Mouse (Mus musculus): ENCODE measurements around the gene Matk. TPM values are rescaled to one million over a fixed set of nuclear protein-coding genes. Genes with fewer than 3 reads are reported as not detected.

Gene Matk
- polyA plus RNA-seq, 1 experiment from 2014 or later, result 3.9 TPM

- ATAC-seq (ENCODE audit: insufficient number of reproducible peaks, insufficient read depth, low FRiP score, low read depth), result no peak
- Histone ChIP-seq H3K4me2 (replicated peaks; ENCODE audit: low read depth, low read length) (no peak overlapping the region), H3K4me1 (ENCODE audit: control insufficient read depth, insufficient read depth, low read length) (peaks cover 33% of the 10 kb centered on the region), H3K36me3 (ENCODE audit: control insufficient read depth, insufficient read depth, low read length) (no peaks in the 10 kb centered on the region), H3K4me3 (ENCODE audit: low read depth, low read length) (no peak overlapping the region), H3K27me3 (ENCODE audit: control insufficient read depth, insufficient read depth, low read length) (no peaks in the 10 kb centered on the region), H3K27ac (ENCODE audit: low read length) (no peak overlapping the region), H3K9ac (replicated peaks; ENCODE audit: low read depth, low read length) (no peak overlapping the region), H3K9me3 (ENCODE audit: control insufficient read depth, low read depth, low read length) (no peaks in the 10 kb centered on the region)
- 93% methylated on average over 17 of the region's 17 CpGs for WGBS
Measured at GRCm38 (mm10) chr10:81298369-81299100, 45.8 kb downstream of the Matk start.

DNA sequence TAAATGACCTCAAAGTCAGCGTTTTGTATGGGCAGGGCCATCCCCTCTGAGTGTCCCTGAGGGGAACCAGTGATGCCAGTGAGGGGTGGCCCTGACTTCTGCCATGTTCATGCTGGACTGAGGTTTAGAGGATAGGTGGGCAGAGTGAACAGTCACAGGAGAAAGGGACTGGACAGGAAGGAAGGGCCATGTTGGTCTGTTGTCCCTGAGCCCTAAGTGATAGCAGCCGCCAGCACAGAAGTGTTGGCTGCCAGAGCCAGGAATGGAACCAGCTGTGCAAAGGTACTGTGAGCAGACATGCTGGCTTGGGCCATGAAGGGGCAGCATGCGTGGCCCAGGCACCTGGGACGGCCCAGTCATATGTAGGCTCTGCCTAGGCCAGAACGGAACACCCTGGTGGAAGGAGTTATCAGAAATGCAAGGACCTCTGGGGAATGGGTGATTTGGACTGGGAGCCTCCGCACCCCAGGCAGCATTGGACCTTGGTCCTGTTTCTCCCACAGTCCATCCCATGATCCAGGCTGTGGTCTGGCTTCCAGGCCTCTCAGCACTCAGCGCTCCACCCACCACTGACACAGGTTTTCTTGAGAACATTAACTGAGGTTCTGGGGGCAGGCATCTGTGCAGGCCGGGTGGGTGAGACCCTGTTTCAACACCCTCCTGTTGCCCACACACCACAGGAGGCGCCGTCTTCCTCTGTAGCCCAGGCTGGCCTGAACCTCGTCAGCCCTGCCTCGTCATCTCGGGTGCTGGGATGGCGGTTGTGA lies 47.0 kb downstream of the Matk start:
- peaks cover 23% of the 10 kb centered on the region; the same call in 1 of the 2 replicates for H3K4me1 ChIP-seq (ENCODE audit: control insufficient read depth, insufficient read depth, low read length)
- H3K4me3 ChIP-seq (ENCODE audit: low read depth, low read length), result no peak overlapping the region
- H3K36me3 ChIP-seq (ENCODE audit: control insufficient read depth, insufficient read depth, low read length), result no peaks in the 10 kb centered on the region
- WGBS, result 84% methylated on average over 14 of the region's 14 CpGs
- no peak overlapping the region for H3K4me2 ChIP-seq (replicated peaks; ENCODE audit: low read depth, low read length)
- no peaks in the 10 kb centered on the region for H3K9me3 ChIP-seq (ENCODE audit: control insufficient read depth, low read depth, low read length)
- ATAC-seq (ENCODE audit: insufficient number of reproducible peaks, insufficient read depth, low FRiP score, low read depth), result no peak
- H3K27ac ChIP-seq (ENCODE audit: low read length), result no peak overlapping the region
- no peaks in the 10 kb centered on the region for H3K27me3 ChIP-seq (ENCODE audit: control insufficient read depth, insufficient read depth, low read length)
- H3K9ac ChIP-seq (replicated peaks; ENCODE audit: low read depth, low read length), result no peak overlapping the region

DNA sequence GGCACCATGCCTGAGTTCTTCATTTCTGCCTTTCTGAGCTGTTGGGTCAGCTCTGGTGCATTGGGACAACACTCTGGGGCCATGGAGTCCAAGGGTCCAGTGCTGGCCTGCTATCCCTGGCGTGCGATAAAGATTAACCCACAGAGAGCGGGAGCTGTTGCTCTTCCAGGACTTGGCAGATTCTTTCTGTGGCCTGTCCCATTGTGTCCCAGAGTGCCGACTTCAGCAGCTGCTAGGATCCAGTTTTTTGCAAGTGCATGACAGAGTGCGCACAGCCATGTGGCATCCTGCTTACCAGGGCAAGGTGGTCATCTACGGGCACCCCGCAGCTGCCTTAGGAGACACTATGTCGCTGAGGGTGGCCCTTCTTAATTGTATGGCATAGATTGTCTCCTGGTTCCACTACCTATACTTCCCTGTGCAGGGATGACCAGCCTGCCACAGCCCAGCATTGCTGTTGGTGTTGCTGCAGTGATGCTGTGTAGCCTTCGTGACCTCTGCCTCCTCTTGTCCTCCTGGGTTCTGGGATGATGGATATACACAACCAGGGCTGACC lies 47.7 kb downstream of the Matk start:
- H3K9me3 ChIP-seq (ENCODE audit: control insufficient read depth, low read depth, low read length), result no peaks in the 10 kb centered on the region
- peaks cover 20% of the 10 kb centered on the region; the same call in 1 of the 2 replicates for H3K4me1 ChIP-seq (ENCODE audit: control insufficient read depth, insufficient read depth, low read length)
- H3K4me2 ChIP-seq (replicated peaks; ENCODE audit: low read depth, low read length), result no peak overlapping the region
- 77% methylated on average over 9 of the region's 9 CpGs for WGBS
- no peak for ATAC-seq (ENCODE audit: insufficient number of reproducible peaks, insufficient read depth, low FRiP score, low read depth)
- H3K4me3 ChIP-seq (ENCODE audit: low read depth, low read length), result no peak overlapping the region
- no peaks in the 10 kb centered on the region for H3K27me3 ChIP-seq (ENCODE audit: control insufficient read depth, insufficient read depth, low read length)
- no peaks in the 10 kb centered on the region; the same call in 1 of the 2 replicates for H3K36me3 ChIP-seq (ENCODE audit: control insufficient read depth, insufficient read depth, low read length)
- H3K9ac ChIP-seq (replicated peaks; ENCODE audit: low read depth, low read length), result no peak overlapping the region
- H3K27ac ChIP-seq (ENCODE audit: low read length), result no peak overlapping the region

- no peak overlapping the region for H3K4me2 ChIP-seq (replicated peaks; ENCODE audit: low read depth, low read length)
- no peak overlapping the region for H3K27ac ChIP-seq (ENCODE audit: low read length)
- H3K36me3 ChIP-seq (ENCODE audit: control insufficient read depth, insufficient read depth, low read length), result peaks cover 8% of the 10 kb centered on the region; the same call in 1 of the 2 replicates
- ATAC-seq (ENCODE audit: insufficient number of reproducible peaks, insufficient read depth, low FRiP score, low read depth), result no peak
- H3K4me1 ChIP-seq (ENCODE audit: control insufficient read depth, insufficient read depth, low read length), result peaks cover 19% of the 10 kb centered on the region; the same call in 1 of the 2 replicates
- 72% methylated on average over 9 of the region's 9 CpGs for WGBS
- no peak overlapping the region for H3K4me3 ChIP-seq (ENCODE audit: low read depth, low read length)
- no peak overlapping the region for H3K9ac ChIP-seq (replicated peaks; ENCODE audit: low read depth, low read length)
- H3K9me3 ChIP-seq (ENCODE audit: control insufficient read depth, low read depth, low read length), result no peaks in the 10 kb centered on the region
- no peaks in the 10 kb centered on the region for H3K27me3 ChIP-seq (ENCODE audit: control insufficient read depth, insufficient read depth, low read length)
Measured at GRCm38 (mm10) chr10:81301321-81301720, 48.6 kb downstream of the Matk start.

DNA sequence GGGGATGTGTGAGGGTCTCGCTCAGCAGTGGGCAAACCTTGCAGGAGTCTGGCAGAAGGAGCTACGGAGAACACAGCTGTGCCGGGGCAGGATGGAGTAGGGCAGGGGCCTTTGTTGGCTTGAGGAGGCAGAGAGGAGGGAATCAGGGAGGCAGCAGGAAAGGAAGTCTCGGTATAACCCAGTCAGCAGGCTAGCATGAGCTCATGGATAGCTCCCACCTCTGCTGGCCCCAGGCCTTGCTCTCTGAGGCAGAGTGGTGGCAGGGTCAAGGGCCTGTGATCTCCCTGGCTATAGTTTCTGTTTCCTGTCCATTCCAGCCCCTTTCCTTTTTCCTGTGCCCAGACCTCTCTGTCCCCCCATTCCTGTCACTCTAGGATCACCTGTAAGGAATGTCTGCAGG lies 49.6 kb downstream of the Matk start:
- H3K4me2 ChIP-seq (replicated peaks; ENCODE audit: low read depth, low read length), result no peak overlapping the region
- no peak overlapping the region for H3K4me3 ChIP-seq (ENCODE audit: low read depth, low read length)
- no peak for ATAC-seq (ENCODE audit: insufficient number of reproducible peaks, insufficient read depth, low FRiP score, low read depth)
- peaks cover 19% of the 10 kb centered on the region; the same call in 1 of the 2 replicates for H3K4me1 ChIP-seq (ENCODE audit: control insufficient read depth, insufficient read depth, low read length)
- H3K9me3 ChIP-seq (ENCODE audit: control insufficient read depth, low read depth, low read length), result no peaks in the 10 kb centered on the region
- no peak overlapping the region; the same call in 1 of the 2 replicates for H3K9ac ChIP-seq (replicated peaks; ENCODE audit: low read depth, low read length)
- H3K36me3 ChIP-seq (ENCODE audit: control insufficient read depth, insufficient read depth, low read length), result peaks cover 17% of the 10 kb centered on the region
- 71% methylated on average over 4 of the region's 4 CpGs for WGBS
- no peaks in the 10 kb centered on the region for H3K27me3 ChIP-seq (ENCODE audit: control insufficient read depth, insufficient read depth, low read length)
- H3K27ac ChIP-seq (ENCODE audit: low read length), result no peak overlapping the region

DNA sequence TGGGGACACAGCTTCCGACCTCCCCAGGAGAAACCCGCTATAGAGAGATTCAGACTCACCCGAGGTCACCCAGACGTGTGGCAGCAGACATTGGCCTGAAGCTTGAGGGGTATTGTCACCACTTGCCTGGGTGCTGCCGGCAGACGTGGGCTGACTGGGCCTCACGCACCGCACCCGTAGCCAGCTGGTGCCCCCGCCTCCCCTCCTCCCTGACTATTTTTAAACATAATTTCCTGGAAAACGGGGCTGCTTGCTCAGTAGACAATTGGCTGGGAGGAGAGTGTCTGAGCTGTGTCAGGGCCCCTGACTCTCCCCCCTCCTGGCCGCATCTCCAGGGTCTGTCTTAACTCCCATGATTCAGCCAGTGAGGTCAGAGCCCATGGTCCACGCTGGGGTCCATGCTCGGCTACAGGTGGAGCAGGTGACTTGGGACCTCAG lies 50.1 kb downstream of the Matk start:
- Histone ChIP-seq H3K4me2 (replicated peaks; ENCODE audit: low read depth, low read length) (0 out of 2 replicates have a peak overlapping the region, but pooled peaks have one; percentile 5), H3K27ac (ENCODE audit: low read length) (no peak overlapping the region), H3K9me3 (ENCODE audit: control insufficient read depth, low read depth, low read length) (no peaks in the 10 kb centered on the region), H3K4me3 (ENCODE audit: low read depth, low read length) (no peak overlapping the region), H3K36me3 (ENCODE audit: control insufficient read depth, insufficient read depth, low read length) (peaks cover 22% of the 10 kb centered on the region), H3K4me1 (ENCODE audit: control insufficient read depth, insufficient read depth, low read length) (peaks cover 19% of the 10 kb centered on the region; the same call in 1 of the 2 replicates), H3K27me3 (ENCODE audit: control insufficient read depth, insufficient read depth, low read length) (no peaks in the 10 kb centered on the region), H3K9ac (replicated peaks; ENCODE audit: low read depth, low read length) (no peak overlapping the region; the same call in 1 of the 2 replicates)
- WGBS, result 49% methylated on average over 14 of the region's 14 CpGs
- ATAC-seq (ENCODE audit: insufficient number of reproducible peaks, insufficient read depth, low FRiP score, low read depth), result no peak

- no peaks in the 10 kb centered on the region for H3K9me3 ChIP-seq (ENCODE audit: control insufficient read depth, low read depth, low read length)
- ATAC-seq (ENCODE audit: insufficient number of reproducible peaks, insufficient read depth, low FRiP score, low read depth), result no peak
- H3K9ac ChIP-seq (replicated peaks; ENCODE audit: low read depth, low read length), result 0 out of 2 replicates have a peak overlapping the region, but pooled peaks have one; percentile 4
- 0 out of 2 replicates have a peak overlapping the region, but pooled peaks have one; percentile 5 for H3K4me2 ChIP-seq (replicated peaks; ENCODE audit: low read depth, low read length)
- peaks cover 26% of the 10 kb centered on the region for H3K36me3 ChIP-seq (ENCODE audit: control insufficient read depth, insufficient read depth, low read length)
- peaks cover 19% of the 10 kb centered on the region; the same call in 1 of the 2 replicates for H3K4me1 ChIP-seq (ENCODE audit: control insufficient read depth, insufficient read depth, low read length)
- no peak overlapping the region for H3K4me3 ChIP-seq (ENCODE audit: low read depth, low read length)
- 76% methylated on average over 10 of the region's 10 CpGs for WGBS
- no peaks in the 10 kb centered on the region for H3K27me3 ChIP-seq (ENCODE audit: control insufficient read depth, insufficient read depth, low read length)
- no peak overlapping the region for H3K27ac ChIP-seq (ENCODE audit: low read length)
Measured at GRCm38 (mm10) chr10:81303258-81303657, 50.5 kb downstream of the Matk start.

DNA sequence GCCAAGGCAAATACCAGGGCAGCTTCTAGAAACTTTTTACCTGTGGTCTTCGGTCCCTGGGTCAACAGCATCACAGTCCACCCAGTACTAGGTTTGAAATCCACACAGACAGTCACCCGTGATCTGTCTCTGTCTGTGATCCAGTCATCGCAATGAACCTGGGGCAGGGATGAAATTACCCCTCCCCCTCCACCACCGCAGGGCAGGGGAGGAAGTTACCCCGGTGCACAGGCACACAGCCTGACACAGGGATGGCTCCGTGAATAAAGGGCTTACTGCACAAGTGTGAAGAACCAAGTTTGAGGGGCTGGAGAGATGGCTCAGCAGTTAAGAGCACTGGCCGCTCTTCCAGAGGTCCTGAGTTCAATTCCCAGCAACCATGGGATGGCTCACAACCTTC lies 51.0 kb downstream of the Matk start:
- Histone ChIP-seq H3K4me1 (ENCODE audit: control insufficient read depth, insufficient read depth, low read length) (peaks cover 19% of the 10 kb centered on the region; the same call in 1 of the 2 replicates), H3K27me3 (ENCODE audit: control insufficient read depth, insufficient read depth, low read length) (no peaks in the 10 kb centered on the region), H3K9me3 (ENCODE audit: control insufficient read depth, low read depth, low read length) (no peaks in the 10 kb centered on the region), H3K36me3 (ENCODE audit: control insufficient read depth, insufficient read depth, low read length) (peaks cover 27% of the 10 kb centered on the region), H3K4me2 (replicated peaks; ENCODE audit: low read depth, low read length) (no peak overlapping the region), H3K27ac (ENCODE audit: low read length) (no peak overlapping the region), H3K4me3 (ENCODE audit: low read depth, low read length) (no peak overlapping the region), H3K9ac (replicated peaks; ENCODE audit: low read depth, low read length) (no peak overlapping the region)
- ATAC-seq (ENCODE audit: insufficient number of reproducible peaks, insufficient read depth, low FRiP score, low read depth), result no peak
- 73% methylated on average over 7 of the region's 7 CpGs for WGBS
